Comparison of ENCODE assay signal across 8 mouse cellular contexts in the genomic region with DNA sequence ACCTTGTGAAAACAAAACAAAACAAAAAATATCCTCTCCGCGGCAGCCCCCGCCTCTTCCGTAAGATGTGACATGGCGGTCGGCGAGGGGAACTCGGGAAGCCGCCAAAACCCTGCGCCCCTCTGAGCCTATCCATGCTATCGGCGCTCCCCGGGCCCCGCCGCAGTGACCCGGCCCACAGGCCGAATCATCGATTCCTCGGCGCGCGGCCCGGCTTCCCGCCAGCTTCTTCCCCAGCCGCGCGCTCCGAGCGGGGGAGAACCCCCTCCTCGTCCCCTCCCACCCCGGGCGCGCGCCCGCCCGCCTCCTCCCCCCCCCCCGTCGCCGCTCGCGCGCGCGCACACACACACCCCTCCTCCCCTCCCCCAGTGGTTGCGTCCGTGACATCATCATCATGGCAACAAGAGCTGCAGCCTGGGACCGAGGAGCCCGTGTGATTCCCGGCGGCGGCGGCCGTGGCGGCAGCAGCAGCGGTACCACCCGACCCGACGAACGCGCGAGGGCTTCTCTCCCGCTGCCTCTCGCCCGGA. TPM values are rescaled to one million over a fixed set of nuclear protein-coding genes. Genes with fewer than 3 reads are reported as not detected.
DNase-seq lines count a peak whose midpoint lies in the region; ATAC-seq and TF ChIP-seq lines count a peak whose summit lies in the region.

TSS of gene Rev3l (plus strand) at position 383 of the 530 bp plus-strand sequence.

- peak; percentile 81 for DNase-seq in G1E (ENCODE audit: low spot score)
- DNase-seq in cerebellum, adult 11-12 months = peak; percentile 94
- DNase-seq in heart, postnatal 25 days (ENCODE audit: low spot score) = no peak
- peak; percentile 80 to 91 for DNase-seq in layer of hippocampus, adult 18-20 months (ENCODE audit: low spot score in 2 of 2)
- peak; percentile 86 to 89 for DNase-seq in lung, adult 18-20 months

- H3K9me3 ChIP-seq in G1E (replicated peaks) = no peaks in the 10 kb centered on the region
- H3K9me3 ChIP-seq in forebrain, embryonic 16.5 days (ENCODE audit: control insufficient read depth, low read length) = no peaks in the 10 kb centered on the region
- no peaks in the 10 kb centered on the region for H3K9me3 ChIP-seq in neural tube, embryonic 14.5 days (ENCODE audit: control insufficient read depth, low read length)

- peaks cover 13% of the 10 kb centered on the region for H3K4me1 ChIP-seq in G1E (ENCODE audit: insufficient read depth, low read depth, low read length)
- peaks cover 8% of the 10 kb centered on the region for H3K4me1 ChIP-seq in forebrain, embryonic 16.5 days (replicated peaks; ENCODE audit: control insufficient read depth, insufficient read depth, low read length)
- peaks cover 11% of the 10 kb centered on the region; the same call in 1 of the 2 replicates for H3K4me1 ChIP-seq in neural tube, embryonic 14.5 days (ENCODE audit: control insufficient read depth, insufficient read depth, low read length)
- no peaks in the 10 kb centered on the region; the same call in 1 of the 2 replicates for H3K4me1 ChIP-seq in testis, adult 2 months (ENCODE audit: control insufficient read depth, insufficient read depth, low read length)

- peak within 1 kb of the TSS; percentile 73 for H3K4me2 ChIP-seq in forebrain, embryonic 16.5 days (ENCODE audit: low read length)
- peak within 1 kb of the TSS; percentile 82 for H3K4me2 ChIP-seq in neural tube, embryonic 14.5 days (ENCODE audit: low read depth, low read length)

- ATAC-seq in G1E (ENCODE audit: extremely low read depth, insufficient number of reproducible peaks, low FRiP score, poor library complexity, severe bottlenecking) = peak; percentile 56
- peak; percentile 80 for ATAC-seq in forebrain, embryonic 16.5 days
- ATAC-seq in neural tube, embryonic 14.5 days (ENCODE audit: low read depth) = peak; percentile 78

- no peaks in the 10 kb centered on the region for H3K27me3 ChIP-seq in G1E (ENCODE audit: insufficient read depth, low read length)
- H3K27me3 ChIP-seq in forebrain, embryonic 16.5 days (replicated peaks; ENCODE audit: control insufficient read depth, insufficient read depth, low read length) = no peaks in the 10 kb centered on the region
- no peaks in the 10 kb centered on the region for H3K27me3 ChIP-seq in neural tube, embryonic 14.5 days (ENCODE audit: control insufficient read depth, insufficient read depth, low read length)
- H3K27me3 ChIP-seq in testis, adult 2 months (ENCODE audit: control insufficient read depth, insufficient read depth, low read length) = no peaks in the 10 kb centered on the region

- TF ChIP-seq CTCF in G1E (IDR thresholded peaks at IDR 0.05; ENCODE audit: low read depth, low read length) = no peak
- TF ChIP-seq CTCF in testis, adult 2 months (IDR thresholded peaks at IDR 0.05; ENCODE audit: control insufficient read depth, insufficient read depth, insufficient replicate concordance, low read depth, low read length) = no peak

- intact Hi-C loops in heart, postnatal 25 days (cut with DNase I) = loop anchor here (5.0 kb wide), 4 partner anchors 114 to 560 kb away; no protein-coding TSS in a partner anchor

- H3K9ac ChIP-seq in forebrain, embryonic 16.5 days (replicated peaks; ENCODE audit: low read depth, low read length) = peak within 1 kb of the TSS; percentile 96
- peak within 1 kb of the TSS; percentile 97 for H3K9ac ChIP-seq in neural tube, embryonic 14.5 days (replicated peaks; ENCODE audit: low read depth, low read length)

- under 1% methylated on average over 44 of the region's 64 CpGs for WGBS in forebrain, embryonic 16.5 days
- under 1% methylated on average over 36 of the region's 64 CpGs for WGBS in neural tube, embryonic 14.5 days

- H3K27ac ChIP-seq in forebrain, embryonic 16.5 days (ENCODE audit: low read length) = peak within 1 kb of the TSS; percentile 100
- peak within 1 kb of the TSS; percentile 100 for H3K27ac ChIP-seq in neural tube, embryonic 14.5 days (ENCODE audit: low read depth, low read length)
- H3K27ac ChIP-seq in testis, adult 2 months (ENCODE audit: control insufficient read depth, insufficient read depth, low read depth, low read length) = peak within 1 kb of the TSS; percentile 99

- TF ChIP-seq POLR2A in testis, adult 2 months (IDR thresholded peaks at IDR 0.05; ENCODE audit: control insufficient read depth, low read depth, low read length) = peak; percentile 81

- H3K4me3 ChIP-seq in G1E (ENCODE audit: low read depth, low read length) = peak within 1 kb of the TSS; percentile 93
- H3K4me3 ChIP-seq in forebrain, embryonic 16.5 days (replicated peaks; ENCODE audit: low read length) = peak within 1 kb of the TSS; percentile 87
- peak within 1 kb of the TSS; percentile 95 for H3K4me3 ChIP-seq in neural tube, embryonic 14.5 days (ENCODE audit: low read depth, low read length)
- H3K4me3 ChIP-seq in testis, adult 2 months (ENCODE audit: control insufficient read depth, low read depth, low read length) = peak within 1 kb of the TSS; percentile 97

- H3K36me3 ChIP-seq in G1E (replicated peaks) = peaks cover 4% of the 10 kb centered on the region
- H3K36me3 ChIP-seq in forebrain, embryonic 16.5 days (ENCODE audit: control insufficient read depth, insufficient read depth) = no peaks in the 10 kb centered on the region
- H3K36me3 ChIP-seq in neural tube, embryonic 14.5 days (ENCODE audit: control insufficient read depth, insufficient read depth, low read length) = no peaks in the 10 kb centered on the region
- H3K36me3 ChIP-seq in testis, adult 2 months (ENCODE audit: control insufficient read depth, insufficient read depth, low read length) = no peaks in the 10 kb centered on the region

RNA-seq across cellular contexts. Expression of gene Rev3l, which starts in this region (rescaled TPM):
- 70.5 and 76.6 TPM in 2 replicates for total RNA-seq in G1E (2014; fragmentation: Nextera tagmentation)
- total RNA-seq in G1E (2017) = 35.0 and 44.0 TPM in 2 replicates
- polyA plus RNA-seq in G1E (2012) = 1.6 and 1.8 TPM in 2 replicates
- 23.7 and 28.8 TPM in 2 replicates for polyA plus RNA-seq in forebrain, embryonic 16.5 days (2015; fragmentation: Nextera tagmentation; extraction: Ambion mirVana)
- total RNA-seq in heart, postnatal 25 days (2021) = 10 to 100 TPM; 13.7 to 16.0 TPM
- total RNA-seq in layer of hippocampus, adult 18-20 months (2021) = 10 to 100 TPM; 29.2 to 30.8 TPM
- polyA plus RNA-seq in neural tube, embryonic 14.5 days (2014; fragmentation: Nextera tagmentation; extraction: Ambion mirVana) = 68.9 and 77.3 TPM in 2 replicates
- 31.1 and 38.4 TPM in 2 replicates for polyA plus RNA-seq in testis, adult 2 months (2012; rRNA removed)
